Mouse (Mus musculus) embryonic facial prominence, embryonic 14.5 days (tissue): ENCODE measurements at regions not wholly inside any gene's neighbourhood (a gene's known extent, or its start where the extent isn't known, plus 50 kb on each side); places are given as distances from the start of the nearest gene placed in this dataset.

Experiments
- ATAC-seq: fragments of 200-750 bp; cut with Nextera tagmentation; 2 replicates; pipeline ENCODE4 v1.8.0; 2017; ENCODE audit warnings: low read depth, moderate number of reproducible peaks, moderate TSS enrichment
- DNase-seq: peaks from one replicate; pipeline ENCODE4 v3.0.0-alpha.2; 2015; ENCODE audit warnings: low spot score
- H3K27ac ChIP-seq: fragments of 300-500 bp; sonication (generic); replicated peaks from 2 replicates; pipeline ENCODE4 v1.5.1; 2014; ENCODE audit warnings: low read depth, mild to moderate bottlenecking, low read length, moderate library complexity
- H3K27me3 ChIP-seq: fragments of 300-500 bp; sonication (generic); replicated peaks from 2 replicates; pipeline ENCODE4 v1.6.1; 2014; ENCODE audit warnings: low read length; ENCODE audit not compliant: control insufficient read depth, insufficient read depth
- H3K36me3 ChIP-seq: fragments of 300-500 bp; sonication (generic); 2 replicates; pipeline ENCODE4 v1.6.1; 2014; ENCODE audit warnings: low read length, mixed read lengths; ENCODE audit not compliant: control insufficient read depth, insufficient read depth
- H3K4me1 ChIP-seq: fragments of 300-500 bp; sonication (generic); 2 replicates; pipeline ENCODE4 v1.6.1; 2014; ENCODE audit warnings: antibody characterized with exemption, low read length; ENCODE audit not compliant: control insufficient read depth, insufficient read depth
- H3K4me2 ChIP-seq: fragments of 300-500 bp; sonication (generic); 2 replicates; pipeline ENCODE4 v1.6.1; 2014; ENCODE audit warnings: low read depth, mild to moderate bottlenecking, low read length, moderate library complexity, mixed read lengths
- H3K4me3 ChIP-seq: fragments of 300-500 bp; sonication (generic); 2 replicates; pipeline ENCODE4 v1.5.1; 2014; ENCODE audit warnings: low read depth, mild to moderate bottlenecking, low read length
- H3K9ac ChIP-seq: fragments of 300-500 bp; sonication (generic); 2 replicates; pipeline ENCODE4 v1.6.1; 2014; ENCODE audit warnings: low read depth, mild to moderate bottlenecking, low read length, moderate library complexity, mixed read lengths
- H3K9me3 ChIP-seq: fragments of 300-500 bp; sonication (generic); 2 replicates; pipeline ENCODE4 v1.6.1; 2016; ENCODE audit warnings: low read length; ENCODE audit not compliant: control insufficient read depth
- WGBS: fragments of 180-500 bp; shearing (Covaris S2); extraction: QIAGEN DNeasy Blood & Tissue Kit; methylation state at CpG from one replicate; pipeline ENCODE4 v1.1.7; 2014; 5-methylcytosine and 5-hydroxymethylcytosine counted together

DNA sequence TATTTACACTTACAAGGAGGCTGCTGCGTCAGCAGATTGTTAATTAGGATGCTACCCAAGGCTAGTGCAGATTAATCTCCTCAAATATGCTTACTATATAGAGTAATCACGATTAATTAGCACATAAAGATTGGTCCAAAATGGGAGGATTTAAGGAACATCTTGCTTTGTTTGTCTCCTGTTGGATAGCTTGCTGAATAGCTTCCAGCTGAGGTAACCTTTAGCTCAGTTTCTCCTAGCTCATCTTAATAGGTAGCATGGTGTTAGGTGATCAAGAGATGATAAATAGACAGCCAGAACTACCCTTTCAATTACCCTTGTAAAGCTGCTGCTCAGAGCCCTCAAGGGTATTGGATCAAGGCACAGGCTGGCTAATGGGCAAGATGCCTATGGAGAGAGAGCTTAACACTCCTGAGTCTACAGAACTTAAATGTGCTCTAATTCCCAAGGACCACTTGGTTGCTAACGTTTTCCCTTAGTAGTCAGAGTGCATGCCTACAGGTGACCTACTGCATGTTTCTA, 240.4 kb downstream of the Stim2 start:
- no peaks in the 10 kb centered on the region for H3K9me3 ChIP-seq
- no peak overlapping the region for H3K27ac ChIP-seq
- WGBS = 74% methylated on average over 3 of the region's 3 CpGs
- no peaks in the 10 kb centered on the region for H3K36me3 ChIP-seq
- no peak overlapping the region for H3K4me2 ChIP-seq
- no peak overlapping the region for H3K4me3 ChIP-seq
- H3K9ac ChIP-seq = no peak overlapping the region
- no peak for ATAC-seq
- no peaks in the 10 kb centered on the region for H3K4me1 ChIP-seq
- no peaks in the 10 kb centered on the region for H3K27me3 ChIP-seq
- DNase-seq = no peak

DNA sequence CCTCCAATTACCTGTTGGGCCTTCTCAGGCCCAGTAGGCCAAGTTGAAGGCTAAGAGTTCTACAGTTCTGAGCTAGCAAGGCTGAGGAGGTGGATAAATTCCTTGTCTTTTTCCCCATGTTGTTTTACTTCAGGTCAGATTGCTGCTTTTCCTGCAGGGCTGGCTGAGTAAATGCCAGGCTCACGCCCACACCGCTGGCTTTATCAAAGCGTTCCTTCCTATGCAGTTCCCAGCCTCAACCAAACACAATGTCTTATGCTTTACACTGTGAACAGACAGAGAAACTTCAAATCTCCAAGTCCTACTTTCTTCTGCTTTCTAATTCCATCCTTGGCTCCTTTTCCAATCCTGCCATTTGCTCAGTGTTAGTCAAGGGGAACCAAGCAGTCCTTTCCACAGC, 241.3 kb downstream of the Stim2 start:
- DNase-seq (no peak), ATAC-seq (no peak)
- Histone ChIP-seq H3K4me2 (no peak overlapping the region), H3K9ac (no peak overlapping the region), H3K27ac (no peak overlapping the region), H3K9me3 (no peaks in the 10 kb centered on the region), H3K27me3 (no peaks in the 10 kb centered on the region), H3K36me3 (no peaks in the 10 kb centered on the region), H3K4me3 (no peak overlapping the region), H3K4me1 (no peaks in the 10 kb centered on the region)
- WGBS = 82% methylated on average over 3 of the region's 3 CpGs

- no peaks in the 10 kb centered on the region for H3K27me3 ChIP-seq
- H3K4me2 ChIP-seq = peak overlapping the region; percentile 11; the same call in 1 of the 2 replicates
- no peaks in the 10 kb centered on the region for H3K9me3 ChIP-seq
- no peak overlapping the region for H3K4me3 ChIP-seq
- no peak overlapping the region for H3K9ac ChIP-seq
- peak; percentile 27 for DNase-seq
- H3K27ac ChIP-seq = no peak overlapping the region
- ATAC-seq = no peak
- WGBS = 32% methylated on average over 20 of the region's 20 CpGs
- H3K36me3 ChIP-seq = no peaks in the 10 kb centered on the region
- no peaks in the 10 kb centered on the region for H3K4me1 ChIP-seq
Observed at GRCm38 (mm10) chr5:54241169-54241917, 243.0 kb downstream of the Stim2 start.

DNA sequence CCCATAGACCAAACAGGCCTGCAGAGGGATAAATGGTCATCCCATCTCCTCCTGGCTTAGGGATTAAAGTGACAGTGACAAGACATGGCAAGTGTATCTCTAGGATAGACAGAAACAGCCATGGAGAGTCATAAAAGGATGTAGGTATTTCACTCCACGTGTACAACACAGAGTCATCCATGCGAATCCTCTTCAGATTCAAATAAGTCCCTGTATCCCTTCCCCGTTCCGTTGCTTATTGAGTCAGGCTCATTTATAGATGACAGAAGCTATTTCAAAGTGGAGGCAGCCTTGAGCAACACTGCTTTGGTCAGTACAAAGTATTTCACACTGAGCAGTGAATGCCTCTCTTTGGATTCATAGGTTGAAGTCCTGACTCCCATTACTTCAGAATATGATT, 243.8 kb downstream of the Stim2 start:
- Histone ChIP-seq H3K4me2 (no peak overlapping the region), H3K36me3 (no peaks in the 10 kb centered on the region), H3K27ac (no peak overlapping the region), H3K27me3 (no peaks in the 10 kb centered on the region), H3K4me3 (no peak overlapping the region), H3K9ac (no peak overlapping the region), H3K9me3 (no peaks in the 10 kb centered on the region), H3K4me1 (no peaks in the 10 kb centered on the region)
- ATAC-seq = no peak
- WGBS = 85% methylated on average over 4 of the region's 4 CpGs
- no peak for DNase-seq

DNA sequence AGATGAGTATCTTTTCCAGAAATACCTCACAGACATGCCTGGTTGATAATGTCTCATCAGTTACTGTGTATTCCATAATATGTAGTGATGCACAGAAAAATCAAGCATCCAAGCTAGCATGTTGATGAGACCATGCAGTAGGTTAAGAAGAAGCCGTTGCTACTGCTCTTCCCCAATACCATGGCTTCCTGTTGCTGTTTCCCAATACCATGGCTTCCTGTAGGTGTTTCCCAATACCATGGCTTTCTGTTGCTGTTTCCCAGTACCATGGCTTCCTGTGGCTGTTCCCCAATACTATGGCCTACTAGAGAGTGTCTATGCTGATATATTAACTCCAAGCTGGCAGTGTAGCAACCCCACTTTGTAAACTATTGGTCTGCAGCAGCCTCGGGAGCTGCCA, 253.7 kb downstream of the Stim2 start:
- ATAC-seq (no peak), DNase-seq (no peak)
- Histone ChIP-seq H3K9me3 (no peaks in the 10 kb centered on the region), H3K4me3 (no peak overlapping the region), H3K9ac (no peak overlapping the region), H3K4me1 (no peaks in the 10 kb centered on the region), H3K27me3 (no peaks in the 10 kb centered on the region), H3K36me3 (no peaks in the 10 kb centered on the region), H3K4me2 (no peak overlapping the region), H3K27ac (no peak overlapping the region)
- 91% methylated on average over 2 of the region's 2 CpGs for WGBS

DNA sequence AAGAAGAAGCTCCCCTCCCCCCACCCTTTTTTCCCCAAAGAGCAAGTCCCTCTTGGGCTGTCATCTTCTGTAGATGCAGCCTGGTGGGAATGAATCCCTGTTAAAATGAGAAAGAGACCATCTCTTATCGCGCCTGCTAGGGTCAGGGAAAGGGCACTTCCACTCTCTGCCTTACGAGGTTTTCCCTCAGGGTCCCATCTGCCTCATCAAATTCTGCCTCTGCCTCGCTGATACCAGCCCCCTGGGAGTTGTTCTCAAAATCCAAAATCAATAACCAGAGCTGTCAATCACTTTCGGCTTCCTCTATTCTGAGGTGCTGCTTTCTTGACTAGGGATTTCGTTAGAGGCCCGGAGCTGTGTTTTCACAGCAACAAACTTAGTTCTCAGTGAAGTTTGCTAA, 255.7 kb downstream of the Stim2 start:
- peak; percentile 68 for ATAC-seq
- no peak overlapping the region for H3K27ac ChIP-seq
- 45% methylated on average over 7 of the region's 7 CpGs for WGBS
- H3K36me3 ChIP-seq = no peaks in the 10 kb centered on the region
- no peak overlapping the region for H3K4me2 ChIP-seq
- no peaks in the 10 kb centered on the region for H3K9me3 ChIP-seq
- DNase-seq = peak; percentile 16
- no peak overlapping the region for H3K9ac ChIP-seq
- no peaks in the 10 kb centered on the region for H3K4me1 ChIP-seq
- no peak overlapping the region for H3K4me3 ChIP-seq
- H3K27me3 ChIP-seq = no peaks in the 10 kb centered on the region

GRCm38 (mm10) chr5:54258087-54258733, 259.9 kb downstream of the Stim2 start:
- Histone ChIP-seq H3K9me3 (no peaks in the 10 kb centered on the region), H3K36me3 (no peaks in the 10 kb centered on the region), H3K4me2 (no peak overlapping the region), H3K27ac (no peak overlapping the region), H3K27me3 (no peaks in the 10 kb centered on the region), H3K4me1 (no peaks in the 10 kb centered on the region), H3K4me3 (no peak overlapping the region), H3K9ac (no peak overlapping the region)
- 25% methylated on average over 1 of the region's 1 CpGs for WGBS
- ATAC-seq = 0 out of 2 replicates have a peak, but pooled peaks have one; percentile 70
- peak; percentile 86 for DNase-seq

DNA sequence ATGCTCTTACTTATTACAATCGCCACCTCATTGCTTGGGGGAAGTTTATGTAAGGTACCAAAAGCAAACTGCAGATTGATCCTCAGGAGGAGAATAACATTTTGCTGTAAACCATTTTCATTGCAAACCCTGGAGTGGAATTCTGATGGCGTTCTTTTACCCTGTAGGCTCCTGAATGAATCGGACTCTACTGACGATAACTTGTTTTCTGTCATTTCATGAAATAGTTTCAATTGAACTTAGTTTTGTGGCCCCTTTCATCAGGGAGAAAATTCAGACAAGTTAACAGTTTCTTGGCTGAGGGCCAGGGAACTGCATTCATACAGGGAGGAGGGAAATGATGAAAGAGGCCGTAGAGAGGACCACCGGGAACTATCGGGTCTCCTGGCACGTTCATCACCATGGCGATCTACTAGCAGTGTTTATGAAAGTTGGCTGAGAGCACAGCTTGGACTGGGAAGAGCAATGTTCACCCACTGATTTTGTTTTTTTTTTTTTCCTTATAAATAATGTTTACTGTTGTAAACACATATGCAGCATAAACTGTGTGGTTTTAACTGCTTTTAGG, 266.7 kb downstream of the Stim2 start:
- H3K9me3 ChIP-seq = no peaks in the 10 kb centered on the region
- H3K9ac ChIP-seq = no peak overlapping the region
- ATAC-seq (peak; percentile 75), DNase-seq (peak; percentile 82)
- no peaks in the 10 kb centered on the region for H3K36me3 ChIP-seq
- WGBS = 17% methylated on average over 9 of the region's 9 CpGs
- H3K4me3 ChIP-seq = no peak overlapping the region
- H3K4me1 ChIP-seq = peaks cover 4% of the 10 kb centered on the region; the same call in 1 of the 2 replicates
- peak overlapping the region; percentile 33; the same call in 1 of the 2 replicates for H3K4me2 ChIP-seq
- H3K27ac ChIP-seq = no peak overlapping the region
- no peaks in the 10 kb centered on the region for H3K27me3 ChIP-seq
